Mouse (Mus musculus): ENCODE results near the gene Impg1.

Gene Impg1

GRCm38 (mm10) chr9:80284539-80285174, 180.6 kb downstream of the Impg1 start:
- no peak for DNase-seq (ENCODE audit: extremely low spot score, low spot score)

- no peak for DNase-seq (ENCODE audit: extremely low spot score, low spot score)
Observed at GRCm38 (mm10) chr9:80282426-80282825, 182.9 kb downstream of the Impg1 start.

- no peak for DNase-seq (ENCODE audit: extremely low spot score, low spot score)
Observed at GRCm38 (mm10) chr9:80280724-80281123, 184.6 kb downstream of the Impg1 start.

- no peak for DNase-seq (ENCODE audit: extremely low spot score, low spot score)
Observed at GRCm38 (mm10) chr9:80277770-80278169, 187.5 kb downstream of the Impg1 start.

GRCm38 (mm10) chr9:80277157-80277556, 188.1 kb downstream of the Impg1 start:
- DNase-seq (ENCODE audit: extremely low spot score, low spot score) = no peak

- no peak for DNase-seq (ENCODE audit: extremely low spot score, low spot score)
Observed at GRCm38 (mm10) chr9:80275772-80276134, 189.5 kb downstream of the Impg1 start.

GRCm38 (mm10) chr9:80275053-80275771, 190.1 kb downstream of the Impg1 start:
- no peak for DNase-seq (ENCODE audit: extremely low spot score, low spot score)

GRCm38 (mm10) chr9:80272951-80273350, 192.3 kb downstream of the Impg1 start:
- no peak for DNase-seq (ENCODE audit: extremely low spot score, low spot score)

GRCm38 (mm10) chr9:80269596-80269995, 195.7 kb downstream of the Impg1 start:
- no peak for DNase-seq (ENCODE audit: extremely low spot score, low spot score)

GRCm38 (mm10) chr9:80266507-80266906, 198.8 kb downstream of the Impg1 start:
- no peak for DNase-seq (ENCODE audit: extremely low spot score, low spot score)

- no peak for DNase-seq (ENCODE audit: extremely low spot score, low spot score)
Observed at GRCm38 (mm10) chr9:80266086-80266485, 199.2 kb downstream of the Impg1 start.
